Mouse (Mus musculus): Measurements from ENCODE around the gene Etv6.

- TF ChIP-seq CTCF (IDR thresholded peaks at IDR 0.05; ENCODE audit: borderline replicate concordance, extremely low read depth, insufficient read depth, insufficient read length): no peak
- no peak for TF ChIP-seq POLR2A (IDR thresholded peaks at IDR 0.05; ENCODE audit: borderline replicate concordance, extremely low read depth, insufficient read depth, insufficient read length, poor library complexity, severe bottlenecking)
Observed at GRCm38 (mm10) chr6:134060036-134060435, 24.5 kb downstream of the Etv6 start.
